Mouse (Mus musculus): ENCODE results near the gene Naa38.
"Not testable (repeated sequence)": the region's sequence is repeated elsewhere in the genome, so short reads cannot be mapped to it uniquely, and the experiment has no call there.

The Naa38 gene

DNA sequence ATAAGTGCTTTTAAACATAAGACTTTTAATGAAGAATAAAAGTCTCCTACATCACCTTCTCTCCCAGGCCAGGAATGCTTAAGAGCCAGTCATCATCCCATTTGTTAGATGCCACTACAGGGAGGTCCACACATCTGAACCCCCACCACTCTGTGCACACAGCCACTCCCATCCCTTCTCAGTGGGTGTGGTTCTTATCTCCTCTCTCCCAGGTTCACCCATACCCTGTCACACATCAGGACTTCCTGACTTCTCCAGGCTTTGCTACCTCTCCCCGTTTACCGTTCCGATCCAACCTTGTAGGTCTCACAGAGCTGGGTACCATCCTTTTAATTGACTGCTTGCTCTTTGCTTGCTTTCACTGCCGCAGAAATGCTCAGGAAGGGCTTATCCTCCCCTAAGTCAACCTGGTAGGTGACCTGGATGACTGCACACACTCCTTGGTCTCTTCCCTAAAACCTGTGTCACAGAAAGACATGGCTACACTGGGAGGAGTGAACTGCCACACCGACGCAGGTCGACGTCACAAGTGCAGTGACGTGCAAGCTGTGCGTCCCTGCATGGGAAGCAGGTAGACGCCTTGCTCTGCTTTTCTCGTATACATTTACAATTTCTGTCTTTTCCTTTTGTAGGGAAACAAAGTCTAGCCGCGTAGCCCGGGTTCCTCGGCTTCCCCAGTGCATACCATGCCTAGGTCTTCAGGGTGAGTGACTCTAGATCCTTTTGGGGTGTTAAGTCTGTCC lies 21.9 kb upstream of the Naa38 start:
- DNase-seq (ENCODE audit: low spot score), result no peak

DNA sequence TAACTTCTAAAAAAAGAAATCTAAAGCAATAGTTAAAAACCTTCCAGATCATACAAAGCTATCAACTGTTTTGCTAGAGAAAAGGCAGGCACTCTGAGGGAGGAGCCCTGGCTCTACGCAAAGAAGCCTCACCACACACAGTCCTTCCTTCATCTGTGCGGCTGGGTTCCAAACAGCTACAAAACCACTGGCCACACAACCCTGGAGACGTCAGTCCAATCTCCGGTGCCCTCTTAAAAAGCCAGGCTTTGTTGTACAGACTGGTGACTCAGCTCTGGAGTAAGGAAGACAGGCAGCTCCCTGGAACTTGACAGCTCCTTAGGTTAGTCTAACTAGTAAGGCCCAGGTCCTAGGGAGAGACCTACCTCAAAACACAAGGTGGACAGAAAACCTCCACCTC lies 19.6 kb upstream of the Naa38 start:
- DNase-seq (ENCODE audit: low spot score), result no peak

DNA sequence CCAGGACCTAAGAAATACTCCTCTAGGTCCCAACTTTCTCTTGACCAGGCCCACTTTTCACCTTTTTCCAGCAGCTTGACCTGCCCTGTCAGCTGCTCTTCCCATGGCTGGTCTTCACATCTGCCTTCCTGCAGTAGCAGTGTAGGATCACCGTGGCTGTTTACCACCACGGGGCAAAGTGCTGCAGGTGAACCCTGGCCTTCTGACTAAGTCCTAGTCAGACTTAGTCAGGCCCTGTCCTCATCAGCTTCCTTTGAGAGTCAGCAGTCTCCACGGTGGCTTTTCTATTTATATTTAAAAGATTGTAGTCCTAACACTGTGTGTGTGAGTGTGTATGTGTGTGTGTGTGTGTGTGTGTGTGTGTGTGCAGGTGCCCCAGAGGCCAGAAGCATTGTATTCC lies 17.5 kb upstream of the Naa38 start:
- DNase-seq (ENCODE audit: low spot score), result no peak

DNA sequence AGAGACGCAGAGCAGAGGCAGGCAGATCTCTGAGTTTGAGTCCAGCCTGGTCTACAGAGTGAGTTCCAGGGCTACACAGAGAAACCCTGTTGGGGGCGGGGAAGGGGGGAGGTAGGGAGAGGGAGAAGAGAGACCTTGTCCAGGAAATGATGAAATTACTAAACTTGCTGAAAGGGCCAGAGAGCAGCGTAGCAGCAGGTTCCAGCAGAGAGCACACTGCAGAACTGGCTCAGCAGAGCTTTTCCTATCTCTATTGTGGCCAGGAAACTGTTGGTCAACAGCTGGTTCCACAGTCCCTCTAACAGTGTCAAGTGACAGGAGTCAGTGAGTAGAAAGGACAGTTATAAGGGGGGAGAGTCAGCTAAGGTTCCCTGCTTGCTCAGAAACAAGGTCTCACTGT lies 15.7 kb upstream of the Naa38 start:
- no peak for DNase-seq (ENCODE audit: low spot score)

DNA sequence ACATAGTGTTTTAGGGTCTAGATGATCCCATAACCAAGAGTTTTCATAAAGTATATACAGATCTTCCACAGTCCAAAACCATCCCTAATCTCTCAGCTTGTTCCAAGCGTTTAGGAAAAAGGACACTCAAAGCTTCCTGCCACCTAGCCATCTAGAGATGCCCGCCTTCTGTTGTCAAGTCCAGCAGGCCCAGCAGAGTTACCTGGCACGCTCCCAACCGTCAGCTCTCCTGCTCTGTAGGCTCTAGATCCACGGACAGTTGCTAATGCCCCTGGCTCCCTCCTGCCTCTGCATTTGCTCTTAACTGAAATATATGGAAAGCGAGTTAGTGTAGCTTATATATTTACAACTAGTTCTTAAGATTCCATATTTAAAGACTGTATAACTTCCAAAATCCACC lies 13.9 kb upstream of the Naa38 start:
- no peak for DNase-seq (ENCODE audit: low spot score)

DNA sequence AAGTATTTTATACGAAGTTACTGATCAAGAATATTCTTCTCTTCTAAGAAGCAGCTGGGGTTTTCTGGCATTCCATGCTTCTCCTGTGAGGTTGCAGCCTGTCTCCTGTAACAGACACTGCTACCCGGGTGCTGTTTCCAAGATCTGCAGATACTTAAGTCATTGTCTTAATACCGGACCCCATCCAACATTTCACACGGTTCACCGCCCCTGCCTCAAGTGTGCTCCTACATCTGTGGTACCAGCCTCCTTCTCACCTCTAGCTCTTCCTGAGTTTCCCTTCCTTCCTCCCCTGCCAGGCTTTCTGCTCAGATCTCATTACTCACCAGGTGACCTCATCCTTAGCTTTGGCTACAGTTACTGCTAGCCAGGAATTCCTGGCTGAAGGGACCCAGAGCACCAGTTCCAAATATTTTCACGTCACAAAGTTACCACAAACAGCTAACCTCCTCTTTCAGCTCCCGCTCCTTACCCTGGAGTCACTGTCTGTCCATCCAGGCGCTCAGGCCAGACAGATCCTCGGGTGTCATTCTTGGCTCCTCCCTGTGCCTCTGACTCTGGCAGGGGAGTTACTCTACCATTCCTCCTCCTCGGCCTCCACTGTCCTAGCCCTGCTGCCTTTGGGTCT lies 12.7 kb upstream of the Naa38 start:
- DNase-seq (ENCODE audit: low spot score), result no peak

DNA sequence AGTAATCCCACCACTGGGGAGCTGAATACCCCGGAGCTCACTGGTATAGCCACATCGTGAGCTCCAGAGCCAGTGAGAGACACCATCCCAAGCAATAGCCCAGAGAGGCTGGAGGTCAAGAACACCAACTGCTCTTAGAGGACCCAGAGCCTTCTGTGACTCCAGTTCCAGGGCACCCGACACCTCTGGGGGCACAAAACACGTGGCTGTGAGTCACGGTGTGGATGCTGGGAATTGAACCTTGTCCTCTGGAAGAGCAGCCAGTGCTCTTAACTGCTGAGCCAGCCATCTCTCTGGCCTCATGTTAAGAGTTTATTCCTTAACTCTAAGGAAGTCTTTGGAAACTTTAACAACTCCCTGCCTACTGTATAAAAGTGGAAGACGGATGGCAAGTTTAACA lies 10.3 kb upstream of the Naa38 start:
- DNase-seq (ENCODE audit: low spot score), result no peak

DNA sequence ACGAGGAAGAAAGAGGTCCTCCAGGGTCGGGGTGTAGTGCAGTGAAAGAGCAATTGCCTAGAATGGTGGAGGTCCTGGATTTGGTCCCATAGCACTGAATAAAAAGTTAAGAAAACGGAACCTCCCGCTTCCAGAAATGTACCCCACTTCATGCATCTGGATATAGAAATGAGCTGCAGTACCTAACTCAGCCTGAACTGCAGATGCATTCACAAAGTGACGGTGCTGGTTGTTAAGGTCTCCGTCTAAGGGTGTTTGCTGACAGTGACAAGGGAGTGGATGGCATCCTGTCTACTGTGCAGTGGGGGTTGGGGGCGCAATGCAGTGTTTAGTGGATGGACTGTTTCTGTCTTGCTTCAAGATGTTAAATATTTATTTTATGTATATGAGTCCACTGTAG lies 8.5 kb upstream of the Naa38 start:
- DNase-seq (ENCODE audit: low spot score), result no peak

DNA sequence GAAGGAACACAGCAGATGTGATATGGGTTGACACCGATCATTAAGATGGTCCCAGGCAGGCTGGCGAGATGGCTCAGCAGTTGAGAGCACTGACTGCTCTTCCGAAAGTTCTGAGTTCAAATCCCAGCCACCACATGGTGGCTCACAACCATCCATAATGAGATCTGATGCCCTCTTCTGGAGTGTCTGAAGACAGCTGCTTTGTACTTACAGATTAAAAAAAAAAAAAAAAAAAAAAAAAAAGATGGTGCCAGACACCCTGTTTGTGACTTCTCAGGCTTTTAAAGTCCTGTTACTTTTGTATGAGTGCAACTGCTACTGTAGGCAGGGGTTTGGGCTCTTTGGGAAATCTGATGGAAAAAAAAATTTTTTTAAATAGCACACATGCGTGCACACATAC lies 6.6 kb upstream of the Naa38 start:
- DNase-seq (ENCODE audit: low spot score), result no peak

DNA sequence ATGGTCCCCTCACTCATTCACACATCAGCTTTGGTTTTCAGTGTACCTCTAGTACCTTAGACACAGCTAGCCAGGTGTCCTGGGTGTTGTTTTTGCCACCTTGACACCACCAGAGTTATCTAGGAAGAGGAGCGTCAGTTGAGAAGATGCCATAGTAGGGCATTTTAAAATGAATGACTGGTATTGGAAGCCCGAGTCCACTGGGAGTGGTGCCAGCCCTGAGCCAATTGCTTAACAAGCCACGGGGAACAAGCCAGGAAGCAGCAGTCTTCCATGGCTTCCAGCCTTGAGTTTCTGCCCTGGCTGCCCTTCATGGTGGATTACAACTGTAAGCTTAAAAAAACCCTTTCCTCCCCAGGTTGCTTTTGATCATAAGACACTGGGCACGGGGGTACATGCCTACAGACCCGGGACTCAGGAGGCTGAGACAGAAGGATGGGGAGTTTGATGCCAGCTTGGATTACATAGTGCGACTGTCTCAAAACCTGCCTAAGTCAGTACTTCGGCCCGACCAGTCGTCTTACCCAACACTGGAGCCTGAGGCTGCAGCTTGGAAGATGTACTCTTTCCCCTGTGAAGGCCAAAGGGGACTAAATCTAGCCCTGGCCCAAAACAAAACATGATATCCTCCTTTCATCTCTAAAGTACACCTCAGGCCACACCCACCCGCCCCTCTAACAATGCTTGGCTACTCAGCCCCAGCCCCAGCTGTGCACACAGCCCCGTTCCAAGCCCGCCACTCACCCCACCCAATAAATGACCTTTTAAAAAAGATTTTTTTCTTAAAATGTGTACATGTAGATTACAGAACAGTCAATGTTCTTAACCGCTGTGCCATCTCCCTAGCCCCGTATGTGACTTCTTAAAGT lies 5.5 kb upstream of the Naa38 start:
- DNase-seq (ENCODE audit: low spot score), result no peak

DNA sequence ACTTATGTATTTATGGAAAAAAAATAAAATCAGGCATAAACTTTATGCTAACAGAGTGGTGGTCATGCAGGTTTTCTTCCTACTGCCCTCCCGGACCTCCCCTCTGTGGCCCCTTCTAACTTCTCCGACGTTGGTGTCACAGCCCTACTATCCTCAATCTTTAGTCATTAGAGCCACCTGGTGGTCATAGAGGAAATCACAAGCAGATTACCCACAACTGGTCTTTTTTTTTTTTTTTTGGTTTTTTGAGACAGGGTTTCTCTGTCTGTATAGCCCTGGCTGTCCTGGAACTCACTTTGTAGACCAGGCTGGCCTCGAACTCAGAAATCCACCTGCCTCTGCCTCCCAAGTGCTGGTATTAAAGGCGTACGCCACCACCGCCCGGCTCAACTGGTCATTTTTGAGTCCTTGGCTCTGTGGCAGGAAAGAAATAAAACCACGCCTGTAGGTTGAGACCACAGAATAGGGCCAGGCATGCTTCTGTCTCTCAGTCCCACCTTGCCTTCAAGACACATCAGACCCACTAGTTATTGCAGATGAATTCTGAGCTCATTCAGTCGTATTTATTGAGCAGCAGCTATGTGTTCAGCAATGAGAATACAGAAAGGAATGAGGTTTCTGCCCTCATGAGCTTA lies 4.8 kb upstream of the Naa38 start:
- peak; percentile 77 for DNase-seq (ENCODE audit: low spot score)

DNA sequence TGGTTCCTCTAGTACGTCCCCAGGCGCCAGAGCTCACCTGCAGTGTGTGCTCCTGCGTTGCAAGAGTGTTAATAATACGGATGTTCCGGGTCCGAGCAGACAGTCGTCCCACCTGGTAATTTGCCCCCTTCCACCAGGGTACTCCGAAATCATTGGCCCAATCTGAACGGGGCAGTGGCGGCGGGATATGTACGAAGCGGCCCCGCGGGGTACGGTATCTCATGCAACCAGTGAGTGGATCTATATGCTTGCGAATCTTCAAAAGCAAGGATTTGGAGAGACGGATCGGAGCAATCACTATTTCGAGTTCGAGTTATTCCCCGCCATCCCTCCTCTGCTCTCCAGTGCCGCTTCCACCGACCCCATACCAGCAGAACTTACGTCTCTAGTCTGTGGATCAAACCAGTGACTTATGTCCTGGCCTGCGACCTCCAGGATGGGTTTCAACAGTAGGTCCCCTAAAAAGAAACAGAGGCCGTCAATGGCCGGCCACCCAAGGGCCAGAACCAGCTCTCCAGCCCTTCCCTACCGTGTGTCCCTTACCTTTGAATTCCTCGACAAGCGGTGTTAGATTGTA lies 608 bp upstream of the Naa38 start:
- not testable (repeated sequence) for DNase-seq (ENCODE audit: low spot score)

DNA sequence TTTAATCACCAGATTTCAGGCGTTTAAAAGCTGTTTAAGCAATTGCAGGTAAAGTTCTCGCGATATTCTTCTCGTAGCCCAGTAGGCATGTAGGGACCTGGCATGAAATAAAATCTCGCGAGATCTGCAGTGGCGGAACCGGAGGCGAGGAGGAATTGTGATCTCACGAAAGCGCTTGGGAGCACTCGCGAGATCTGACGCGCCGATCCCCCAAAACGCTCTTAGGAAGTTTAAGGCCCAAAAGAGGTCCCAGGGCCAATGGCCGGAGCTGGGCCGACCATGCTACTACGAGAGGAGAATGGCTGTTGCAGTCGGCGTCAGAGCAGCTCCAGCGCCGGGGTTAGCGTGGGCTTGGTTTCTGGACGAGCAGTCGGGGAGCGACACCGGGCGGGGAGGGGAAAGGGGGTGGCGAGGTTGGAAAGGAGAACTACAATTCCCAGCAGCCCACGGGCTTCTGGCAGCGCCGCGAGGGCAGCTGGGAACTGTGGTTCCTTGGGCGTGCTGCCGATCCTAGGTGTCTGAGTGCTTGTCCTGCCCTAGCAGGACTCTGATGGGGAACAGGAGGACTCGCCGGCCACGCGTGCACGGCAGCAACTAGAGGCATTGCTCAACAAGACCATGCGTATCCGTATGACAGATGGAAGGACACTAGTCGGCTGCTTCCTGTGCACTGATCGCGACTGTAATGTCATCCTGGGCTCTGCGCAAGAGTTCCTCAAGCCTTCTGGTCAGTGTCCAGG lies 517 bp downstream of the Naa38 start:
- peak; percentile 99 for DNase-seq (ENCODE audit: low spot score)

DNA sequence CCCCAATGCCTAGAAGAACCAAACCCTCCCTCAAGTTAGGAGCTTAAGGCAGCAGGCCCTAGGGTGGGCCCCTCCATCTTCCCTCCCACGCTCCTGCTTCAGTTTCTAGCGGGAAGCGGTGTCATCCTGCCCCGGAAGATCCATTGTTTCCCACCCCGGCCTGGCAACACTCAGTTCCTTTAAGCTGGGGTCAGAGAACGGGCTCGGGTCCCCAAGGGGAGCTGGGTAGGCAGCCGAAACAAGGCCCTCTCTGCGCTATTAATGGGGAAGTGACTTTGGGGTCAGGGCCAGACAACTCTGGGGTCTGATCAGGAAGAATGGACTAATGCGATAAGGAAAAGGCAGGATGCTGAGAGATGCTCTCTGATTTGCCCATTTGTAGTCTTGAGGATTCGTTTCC lies 1.5 kb downstream of the Naa38 start:
- no peak for DNase-seq (ENCODE audit: low spot score)

DNA sequence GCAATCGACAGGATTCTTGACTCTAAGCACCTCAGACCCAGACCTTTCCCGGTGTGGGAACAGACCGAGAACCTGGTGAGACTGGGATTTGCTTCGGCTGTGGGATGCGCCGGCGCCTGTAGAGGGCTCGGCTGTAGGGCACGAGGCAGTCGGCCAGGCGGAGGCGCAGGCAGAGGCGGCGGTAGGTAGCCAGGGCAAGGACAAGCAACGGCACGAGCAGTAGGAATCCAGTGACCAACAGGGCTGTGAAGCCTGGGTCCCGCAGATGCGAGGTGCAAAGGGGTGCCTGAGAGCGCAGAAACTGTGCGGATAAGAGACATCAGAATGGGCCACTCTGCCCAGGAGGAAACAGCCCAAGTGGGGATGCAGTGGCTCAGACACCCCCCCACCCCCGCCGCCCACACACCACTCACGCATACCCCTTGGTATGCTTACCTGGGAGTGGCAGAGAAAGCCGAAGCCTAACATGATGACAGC lies 2.3 kb downstream of the Naa38 start:
- DNase-seq (ENCODE audit: low spot score), result no peak

DNA sequence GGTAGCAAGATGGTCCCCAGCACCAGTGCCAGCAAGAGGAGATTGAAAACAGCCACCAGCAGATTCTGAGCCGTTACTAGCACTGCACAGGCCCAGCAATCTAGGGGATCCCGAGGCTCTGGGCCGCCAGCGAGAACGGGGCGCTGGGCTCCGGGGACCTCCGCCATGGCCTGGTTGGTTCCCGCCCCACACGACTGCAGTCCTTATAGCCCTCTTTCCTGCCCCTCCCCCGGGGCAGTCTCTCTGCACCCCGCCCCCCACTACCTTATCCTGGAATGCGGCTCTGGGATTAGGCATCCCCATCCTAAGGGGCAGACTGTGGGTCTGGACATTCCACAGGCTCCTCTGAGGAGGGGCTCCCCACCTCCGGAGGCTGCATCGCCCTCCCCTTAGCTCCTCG lies 2.8 kb downstream of the Naa38 start, which contains the start of gene Tmem88:
Gene Tmem88, minus strand, starts transcription at position 176 of the 400 bp plus-strand sequence.
- no peak for DNase-seq (ENCODE audit: low spot score)

DNA sequence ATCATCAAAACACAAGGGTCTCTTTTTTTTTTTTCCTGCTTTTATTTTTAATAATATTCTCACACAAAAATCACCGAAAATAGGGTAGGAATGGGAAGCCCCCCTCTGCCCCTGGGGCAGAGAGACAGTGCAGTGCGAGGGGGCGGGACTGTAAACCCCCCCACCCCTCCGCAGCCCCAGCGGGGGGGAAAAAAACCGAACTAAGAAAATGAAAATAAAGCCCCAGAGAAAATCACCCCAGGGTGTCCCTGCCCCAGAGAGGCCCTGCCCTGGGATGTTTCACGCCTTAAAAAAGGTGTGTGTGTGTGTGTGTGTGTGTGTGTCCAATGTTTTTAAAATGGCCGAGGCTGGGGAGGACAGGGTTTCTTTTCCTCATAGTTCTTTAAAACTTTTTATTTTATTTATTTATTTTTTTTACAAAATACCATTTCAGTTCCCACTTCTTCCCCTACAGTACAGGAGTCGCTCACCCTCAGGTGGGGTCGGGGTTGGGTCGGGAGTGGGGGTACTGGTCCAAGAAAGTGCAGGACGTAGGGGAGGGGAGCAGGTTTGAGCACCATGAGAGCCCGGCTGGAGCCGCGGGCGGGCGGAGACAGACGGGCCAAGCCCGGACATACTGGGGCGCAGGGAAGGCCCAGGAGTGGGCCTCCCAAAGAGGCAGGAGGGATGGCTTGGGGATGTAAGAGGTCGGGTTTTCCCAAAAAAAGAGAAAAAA lies 3.4 kb downstream of the Naa38 start:
- no peak for DNase-seq (ENCODE audit: low spot score)

DNA sequence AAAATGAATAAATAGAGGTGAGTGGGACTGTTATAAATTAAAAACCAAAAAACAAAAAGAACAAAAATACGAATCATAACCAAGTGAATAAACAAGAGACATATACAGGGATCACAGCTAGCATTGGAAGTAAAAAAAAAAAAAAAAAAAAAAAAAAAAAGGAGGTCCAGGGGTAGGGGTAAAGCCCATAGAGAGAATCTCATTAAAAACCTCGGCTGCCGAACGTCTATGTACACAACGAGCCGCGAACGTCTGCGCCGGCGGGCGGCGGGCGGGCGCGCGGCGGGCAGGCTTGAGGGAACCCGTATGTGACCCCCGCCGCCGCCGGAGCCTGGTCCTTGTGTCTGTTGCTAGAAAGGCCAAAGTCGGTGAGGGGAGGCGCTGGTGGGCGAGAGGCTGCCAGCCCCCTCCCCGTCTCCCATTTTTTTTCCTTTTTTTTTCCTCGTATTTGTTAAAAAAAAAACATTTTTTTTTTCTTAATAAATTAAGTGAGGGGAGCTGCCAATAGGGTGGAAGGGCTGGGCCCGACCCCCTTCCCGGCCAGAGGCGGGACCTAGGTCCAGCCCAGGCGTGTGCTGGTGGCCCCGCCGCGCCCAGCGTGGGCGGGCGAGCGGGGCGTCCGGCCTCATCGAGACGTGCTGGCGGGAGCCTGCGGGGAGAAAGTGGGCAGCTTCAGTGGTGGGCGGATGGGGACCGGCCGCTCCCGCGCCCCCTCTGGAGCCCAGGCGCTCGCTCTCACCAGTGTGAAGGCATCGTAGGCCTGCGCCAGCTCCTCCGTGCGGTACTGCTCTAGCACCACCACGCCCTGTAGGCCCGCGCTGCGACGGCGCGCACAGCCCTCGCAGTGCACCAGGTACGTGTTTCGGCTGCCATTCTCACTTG lies 4.2 kb downstream of the Naa38 start:
- DNase-seq (ENCODE audit: low spot score), result no peak

DNA sequence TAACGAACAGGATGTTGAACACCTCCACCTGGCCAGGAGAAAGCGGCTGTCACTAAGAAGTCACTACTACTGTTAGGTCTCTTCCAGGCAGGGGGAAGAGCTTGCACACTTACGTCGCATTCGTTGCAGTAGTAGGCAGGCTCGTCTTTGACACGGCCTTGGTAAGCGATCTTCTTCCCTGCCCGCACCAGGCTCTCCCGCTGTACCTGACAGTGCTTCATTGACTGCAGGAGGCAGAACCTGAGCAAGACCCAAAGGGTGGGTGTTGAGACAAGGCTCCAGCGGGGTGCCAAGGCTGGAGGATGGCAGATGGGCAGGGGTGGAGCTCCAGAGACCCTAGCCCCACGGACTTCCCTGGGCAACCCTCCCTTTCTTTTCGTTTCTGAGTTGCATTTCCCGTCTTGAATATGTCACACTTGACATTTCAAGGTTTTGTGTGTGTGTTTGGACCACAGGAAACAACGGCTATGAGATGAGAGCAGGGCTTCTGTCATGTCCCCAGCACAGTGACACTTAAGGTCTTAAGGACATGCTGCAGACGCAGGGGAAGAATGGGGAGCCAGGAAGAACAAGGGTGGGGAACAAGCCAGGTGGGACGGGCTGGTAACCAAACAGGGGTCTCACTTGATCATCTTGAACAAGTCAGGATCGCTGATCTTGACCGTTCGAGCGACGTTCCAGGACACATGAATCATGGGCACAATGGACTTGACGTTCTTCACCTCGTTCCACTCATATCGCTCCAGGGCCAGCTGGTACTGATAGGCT lies 5.0 kb downstream of the Naa38 start:
- DNase-seq (ENCODE audit: low spot score), result no peak

Data from layer of hippocampus, adult 9-10 months (tissue).